Mouse (Mus musculus) stomach, adult 2 months (tissue): ENCODE results near the gene Gm42421. TPM values are rescaled to one million over a fixed set of nuclear protein-coding genes. Genes with fewer than 3 reads are reported as not detected.

Experiments used
- polyA plus RNA-seq: library from polyadenylated mRNA; depleted of rRNA; stranded (reverse); fragments of >200 nt; gene quantifications from 2 replicates; pipeline ENCODE4 v1.2.3, GENCODE M21; 2012; rRNA removed

The Gm42421 gene
- polyA plus RNA-seq: not detected in 2 replicates

DNA sequence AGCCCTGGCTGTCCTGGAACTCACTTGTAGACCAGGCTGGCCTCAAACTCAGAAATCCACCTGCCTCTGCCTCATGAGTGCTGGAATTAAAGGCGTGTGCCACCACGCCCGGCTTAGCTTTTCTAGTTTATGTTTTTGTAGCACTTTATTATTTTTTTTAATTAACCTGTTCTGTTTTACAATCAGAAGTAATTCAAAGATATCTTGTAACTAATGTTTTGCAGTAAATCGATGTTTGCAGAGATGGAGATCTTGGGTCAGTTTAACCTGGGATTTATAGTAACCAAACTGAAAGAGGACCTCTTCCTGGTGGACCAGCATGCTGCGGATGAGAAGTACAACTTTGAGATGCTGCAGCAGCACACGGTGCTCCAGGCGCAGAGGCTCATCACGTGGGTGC lies at the start of gene Gm42421:
Gene Gm42421 (plus strand): TSS at position 301 of the 400 bp plus-strand sequence.

DNA sequence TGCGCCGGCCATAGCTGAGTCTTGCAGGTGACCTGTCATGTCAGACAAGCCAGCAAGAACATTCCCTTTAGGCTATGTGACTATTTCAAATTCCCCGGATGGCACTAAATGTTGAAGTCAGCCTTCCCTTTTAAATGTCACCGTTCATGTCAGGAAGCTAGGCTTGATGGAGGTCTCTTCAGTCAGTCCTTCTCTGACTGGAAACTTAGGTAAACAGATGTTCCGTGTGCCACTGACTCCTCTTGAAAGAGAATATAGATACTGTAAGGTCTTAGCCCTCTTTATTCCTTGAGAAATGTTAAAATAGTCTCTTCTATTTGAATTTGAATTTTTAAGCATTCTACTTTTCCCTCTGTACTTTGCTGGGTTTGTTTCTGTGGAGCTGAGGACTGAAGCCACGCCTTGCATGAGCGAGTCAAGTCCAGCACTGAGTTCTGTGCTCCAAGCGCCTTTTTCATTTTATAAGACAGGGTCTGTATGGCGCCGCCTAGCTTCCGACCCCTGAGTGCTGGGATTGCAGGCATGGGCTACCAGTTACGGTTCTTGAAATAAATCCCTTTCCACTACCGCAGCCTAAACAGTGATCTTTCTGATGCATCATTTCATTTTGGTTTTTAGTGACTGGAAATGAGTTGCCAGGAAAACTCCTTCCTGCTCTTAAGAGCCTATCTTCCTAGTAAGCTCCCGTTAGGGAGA lies 30.2 kb upstream of the Gm42421 start, which contains the start of gene Ankrd61:
Gene Ankrd61 (minus strand): TSS at position 51 of the 696 bp plus-strand sequence.

DNA sequence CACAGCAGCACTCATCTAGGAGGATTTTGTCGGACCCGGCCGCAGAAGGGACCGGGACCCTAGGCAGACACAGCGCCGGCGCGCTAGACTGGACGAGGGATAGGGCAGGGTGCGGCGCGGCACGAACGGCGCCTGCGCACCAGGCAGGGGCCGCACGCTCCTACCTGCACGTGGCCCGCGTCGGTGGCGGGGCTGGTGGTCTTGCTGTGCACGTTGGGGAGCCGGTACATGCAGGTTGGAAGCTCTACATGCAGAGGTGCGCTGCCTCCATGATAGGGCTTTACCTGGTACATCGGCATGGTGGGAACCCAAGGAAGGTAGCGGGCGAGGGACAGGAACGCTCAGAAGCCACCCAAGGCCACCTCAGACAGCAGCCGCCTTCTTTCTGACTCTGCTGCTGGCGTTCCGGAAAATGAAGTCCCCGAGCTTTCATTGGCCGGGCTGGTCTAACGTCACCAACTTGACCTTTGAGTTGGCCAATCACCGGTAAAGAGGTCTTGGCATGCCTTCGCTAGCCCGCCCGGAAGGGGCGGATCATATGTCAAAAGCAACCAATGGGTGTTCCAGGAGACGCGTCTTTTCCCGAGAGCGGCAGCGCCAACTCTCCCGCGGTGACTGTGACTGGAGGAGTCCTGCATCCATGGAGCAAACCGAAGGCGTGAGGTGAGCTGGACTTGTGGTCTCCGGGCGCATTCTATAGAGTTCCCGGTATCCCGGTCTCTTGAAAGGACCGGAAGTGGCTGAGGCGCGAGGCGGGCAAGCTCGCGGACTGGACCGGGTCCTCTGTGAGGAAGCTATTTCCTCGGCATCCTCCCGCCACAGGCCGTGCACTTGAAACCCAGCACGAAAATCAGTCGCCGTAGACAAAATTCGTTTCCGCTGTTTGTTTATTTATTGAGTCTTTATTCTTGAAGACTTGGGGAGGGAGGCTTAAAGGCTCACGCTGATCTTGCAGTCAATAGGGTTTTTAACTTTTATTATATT lies 18.3 kb upstream of the Gm42421 start, which contains the start of the genes Aimp2 and Pms2:
Gene Aimp2 (minus strand): TSS at position 431 of the 984 bp plus-strand sequence.
Gene Pms2 (plus strand): TSS at position 548 of the 984 bp plus-strand sequence.

DNA sequence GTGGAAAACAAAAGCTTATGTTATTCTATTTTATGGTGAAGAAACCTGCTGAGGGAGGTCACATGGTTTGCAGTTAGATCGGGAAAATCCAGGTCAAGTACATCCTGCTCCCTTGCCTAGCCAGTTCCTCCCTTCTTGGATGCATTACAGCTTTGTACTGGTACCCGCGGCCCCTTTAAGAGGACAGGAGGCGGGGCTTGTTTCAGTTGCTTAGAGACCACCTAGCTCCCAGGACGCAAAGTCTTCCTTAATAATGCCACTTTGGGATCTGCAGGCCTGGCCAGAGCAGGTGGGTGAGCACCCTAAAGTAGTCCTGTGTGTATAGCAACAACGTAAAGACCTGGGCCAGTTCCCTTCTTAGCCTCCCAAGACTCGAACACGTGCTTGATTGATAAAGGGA lies 4.9 kb downstream of the Gm42421 start, which contains the start of gene Rsph10b:
Gene Rsph10b (plus strand): TSS at position 205 of the 400 bp plus-strand sequence.

Other genes with a start within 250 kb of the Gm42421 start
- 2.0 and 2.2 TPM in 2 replicates for gene Usp42, start 195.9 kb upstream of the Gm42421 start, polyA plus RNA-seq
- 6.6 and 9.0 TPM in 2 replicates for gene Eif2ak1, start 110.4 kb upstream of the Gm42421 start, polyA plus RNA-seq
- gene Ankrd61, start 30.5 kb upstream of the Gm42421 start, polyA plus RNA-seq: 0.03 TPM in 2 replicates
- gene Aimp2, start 18.3 kb upstream of the Gm42421 start, polyA plus RNA-seq: 25.5 and 28.3 TPM in 2 replicates
- gene Pms2, start 18.2 kb upstream of the Gm42421 start, polyA plus RNA-seq: 0.28 and 0.49 TPM in 2 replicates
- not detected in 2 replicates for gene Rsph10b, start 4.9 kb downstream of the Gm42421 start, polyA plus RNA-seq
- 0.85 and 2.5 TPM in 2 replicates for gene Ccz1, start 86.7 kb downstream of the Gm42421 start, polyA plus RNA-seq
- not detected in 2 replicates for gene Ocm, start 98.5 kb downstream of the Gm42421 start, polyA plus RNA-seq
- gene Lmtk2, start 172.3 kb downstream of the Gm42421 start, polyA plus RNA-seq: 6.8 TPM in 2 replicates